Mouse (Mus musculus) liver, embryonic 14.5 days (tissue): ENCODE data around the gene Haao.

Source experiments
- CTCF ChIP-seq: IDR thresholded peaks from 2 replicates; pipeline ENCODE4 v1.5.1; 2016; ENCODE audit warnings: antibody characterized with exemption, low read depth, control low read depth
- EP300 ChIP-seq: IDR thresholded peaks from 2 replicates; pipeline ENCODE4 v1.6.1; 2016; ENCODE audit warnings: antibody characterized with exemption, low read depth

DNA sequence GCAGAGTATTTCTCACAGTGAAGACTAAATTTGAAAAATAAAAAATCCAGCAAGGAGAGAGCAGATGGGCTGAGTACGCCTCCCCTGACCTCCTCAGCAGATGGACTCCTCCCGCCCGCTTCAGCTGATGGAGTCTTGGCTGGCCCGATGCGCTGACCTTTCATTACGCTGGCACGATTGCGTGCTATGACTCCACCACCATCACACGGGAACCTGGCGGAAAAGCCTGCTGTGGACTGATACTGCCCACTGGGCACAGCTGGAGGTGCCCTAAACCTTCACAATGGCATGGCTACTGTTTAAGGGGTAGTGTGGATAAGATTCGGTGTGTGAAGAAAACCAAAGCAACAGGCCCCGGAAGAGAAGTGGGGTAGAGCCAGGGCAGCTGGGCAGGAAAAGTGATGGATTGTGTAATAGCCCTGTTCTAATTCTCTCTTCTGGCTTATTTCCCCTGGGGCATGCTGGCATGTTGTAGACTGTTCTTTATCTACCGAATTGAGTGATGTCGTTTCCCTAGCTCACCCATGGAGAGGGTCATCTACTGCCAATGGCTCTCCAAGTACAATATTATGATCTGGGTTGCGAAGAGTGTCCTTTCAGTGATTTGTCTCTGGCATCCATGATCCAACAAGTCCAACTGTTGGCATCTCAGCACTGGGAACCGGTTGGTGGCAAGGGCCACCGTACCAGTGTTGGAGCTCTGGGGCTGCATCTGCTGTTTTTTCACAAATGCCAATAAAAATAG, 35.4 kb downstream of the Haao start:
- TF ChIP-seq EP300 (no peak), CTCF (no peak)
